Mouse (Mus musculus) kidney, adult 2 months (tissue): ENCODE data around the gene Vti1a.

Source experiments
- CTCF ChIP-seq: fragments of 200-500 bp; conservative IDR thresholded peaks from 2 replicates; pipeline ENCODE4 v1.5.1; 2011; ENCODE audit warnings: low read depth, mild to moderate bottlenecking, control low read depth, low read length, moderate library complexity, mixed read lengths; ENCODE audit not compliant: insufficient read depth, insufficient read length
- POLR2A ChIP-seq: fragments of 200-500 bp; IDR thresholded peaks from one replicate; pipeline ENCODE4 v1.6.1; 2011; ENCODE audit warnings: low read depth, low read length, control low read depth

DNA sequence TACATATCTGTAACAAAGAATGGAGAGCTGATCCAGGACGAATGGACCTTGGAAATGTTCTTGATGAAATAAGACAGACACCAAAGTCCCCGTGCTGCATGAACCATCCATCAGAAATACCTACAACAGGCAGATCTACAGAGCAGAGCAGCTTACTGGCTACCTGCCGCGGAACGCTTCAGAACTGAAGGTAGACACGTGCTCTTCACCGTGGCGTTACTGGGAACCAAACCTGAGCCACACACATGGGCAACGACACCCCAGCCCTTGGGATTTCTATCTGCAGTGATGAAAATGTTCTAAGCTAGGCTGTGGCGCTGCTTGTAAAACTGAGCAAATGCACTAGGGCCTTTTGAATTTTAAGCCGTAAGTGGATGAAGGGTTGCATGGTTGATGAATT lies 249.0 kb downstream of the Vti1a start:
- TF ChIP-seq POLR2A (no peak), CTCF (no peak)
